Mouse (Mus musculus) limb, embryonic 14.5 days (tissue): ENCODE measurements at regions not wholly inside any gene's neighbourhood (a gene's known extent, or its start where the extent isn't known, plus 50 kb on each side); places are given as distances from the start of the nearest gene placed in this dataset. TPM values are rescaled to one million over a fixed set of nuclear protein-coding genes. Genes with fewer than 3 reads are reported as not detected.

Experiments used
- ATAC-seq: fragments of 200-750 bp; cut with Nextera tagmentation; 2 replicates; pipeline ENCODE4 v1.8.0; 2017; ENCODE audit warnings: low read depth, moderate number of reproducible peaks, moderate TSS enrichment; ENCODE audit not compliant: low FRiP score
- DNase-seq: peaks from one replicate; pipeline ENCODE4 v3.0.0-alpha.2; 2015; ENCODE audit warnings: low spot score
- H3K27ac ChIP-seq: fragments of 300-500 bp; sonication (generic); replicated peaks from 2 replicates; pipeline ENCODE4 v1.5.1; 2014; ENCODE audit warnings: low read depth, mild to moderate bottlenecking, low read length, moderate library complexity, mixed read lengths
- H3K27me3 ChIP-seq: fragments of 300-500 bp; sonication (generic); 2 replicates; pipeline ENCODE4 v1.6.1; 2014; ENCODE audit warnings: low read length, mixed read lengths; ENCODE audit not compliant: control insufficient read depth, insufficient read depth
- H3K36me3 ChIP-seq: fragments of 300-500 bp; sonication (generic); 2 replicates; pipeline ENCODE4 v1.6.1; 2014; ENCODE audit warnings: mild to moderate bottlenecking, low read length, moderate library complexity, mixed read lengths; ENCODE audit not compliant: control insufficient read depth, insufficient read depth
- H3K4me1 ChIP-seq: fragments of 300-500 bp; sonication (generic); 2 replicates; pipeline ENCODE4 v1.6.1; 2014; ENCODE audit warnings: antibody characterized with exemption, low read length, mixed read lengths; ENCODE audit not compliant: control insufficient read depth, insufficient read depth
- H3K4me2 ChIP-seq: fragments of 300-500 bp; sonication (generic); replicated peaks from 2 replicates; pipeline ENCODE4 v1.6.1; 2014; ENCODE audit warnings: low read depth, mild to moderate bottlenecking, low read length, moderate library complexity; ENCODE audit not compliant: severe bottlenecking
- H3K4me3 ChIP-seq: fragments of 300-500 bp; sonication (generic); replicated peaks from 2 replicates; pipeline ENCODE4 v1.5.1; 2014; ENCODE audit warnings: low read length
- H3K9ac ChIP-seq: fragments of 300-500 bp; sonication (generic); 2 replicates; pipeline ENCODE4 v1.6.1; 2014; ENCODE audit warnings: mild to moderate bottlenecking, low read depth, low read length, moderate library complexity; ENCODE audit not compliant: severe bottlenecking
- H3K9me3 ChIP-seq: fragments of 300-500 bp; sonication (generic); 2 replicates; pipeline ENCODE4 v1.6.1; 2016; ENCODE audit warnings: low read length; ENCODE audit not compliant: control insufficient read depth
- POLR2A ChIP-seq: fragments of 200-500 bp; IDR thresholded peaks from 2 replicates; pipeline ENCODE4 v1.8.0; 2012; ENCODE audit warnings: inconsistent platforms, mild to moderate bottlenecking, moderate library complexity, borderline replicate concordance; ENCODE audit not compliant: insufficient read depth, insufficient read length; ENCODE audit errors: extremely low read depth
- WGBS: fragments of 180-500 bp; shearing (Covaris S2); extraction: QIAGEN DNeasy Blood & Tissue Kit; methylation state at CpG from one replicate; pipeline ENCODE4 v1.1.7; 2014; 5-methylcytosine and 5-hydroxymethylcytosine counted together
- microRNA-seq: library from miRNA; unstranded; fragments of <30 nt; microRNA quantifications from one replicate; pipeline ENCODE4, GENCODE M21; 2016

DNA sequence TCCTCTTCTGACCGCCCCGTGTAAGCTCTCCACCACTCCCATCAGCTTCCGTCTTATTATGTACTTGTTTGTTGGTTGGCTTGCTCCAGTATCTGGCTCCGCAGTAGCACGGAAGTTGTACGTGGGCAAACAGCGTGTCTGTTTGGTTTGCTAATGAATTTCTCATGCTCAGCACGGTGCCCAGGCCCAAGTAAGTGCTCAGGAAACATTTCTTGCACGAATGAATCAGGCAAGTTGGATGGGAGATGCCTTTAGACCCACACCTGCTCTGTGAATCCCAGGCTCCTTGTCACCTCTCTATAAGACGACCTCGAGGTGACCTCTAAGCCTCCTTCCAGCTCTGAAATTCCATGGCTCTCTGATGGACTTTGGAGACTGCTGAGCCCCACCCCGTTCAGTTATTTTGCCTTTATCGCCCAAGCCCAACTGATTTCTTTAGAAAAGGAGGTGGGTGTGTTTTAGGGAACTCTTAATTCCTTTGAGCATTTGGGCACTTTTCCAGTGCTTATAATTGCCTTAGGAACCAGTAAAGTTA lies 55.4 kb upstream of the Lrig1 start:
- H3K4me2 ChIP-seq: no peak overlapping the region
- peaks cover 18% of the 10 kb centered on the region for H3K4me1 ChIP-seq
- no peaks in the 10 kb centered on the region for H3K27me3 ChIP-seq
- ATAC-seq: no peak
- no peaks in the 10 kb centered on the region for H3K9me3 ChIP-seq
- no peak for TF ChIP-seq POLR2A
- no peak overlapping the region for H3K9ac ChIP-seq
- no peak overlapping the region for H3K4me3 ChIP-seq
- H3K27ac ChIP-seq: no peak overlapping the region
- 67% methylated on average over 13 of the region's 13 CpGs for WGBS
- DNase-seq: no peak
- no peaks in the 10 kb centered on the region for H3K36me3 ChIP-seq

DNA sequence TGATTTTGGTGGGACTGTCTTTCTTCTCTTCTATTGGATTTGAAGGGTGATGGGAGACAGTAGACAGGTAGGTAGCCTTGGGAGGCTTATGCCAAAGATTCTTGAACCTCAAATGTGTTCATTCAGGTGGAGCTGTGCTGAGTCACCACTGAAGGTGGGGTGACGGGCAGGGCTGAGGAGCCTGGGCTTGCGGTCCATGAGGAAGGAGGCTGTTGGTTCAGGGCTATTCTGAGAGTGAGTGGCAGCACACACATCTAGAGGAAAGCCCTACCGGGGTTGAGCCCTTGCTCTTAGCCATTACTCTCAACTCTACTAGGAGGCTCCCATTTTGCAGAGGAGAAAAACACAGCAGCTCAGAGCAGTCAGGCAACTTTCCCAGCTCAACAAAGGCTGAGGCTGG lies 54.6 kb upstream of the Lrig1 start:
- Histone ChIP-seq H3K4me3 (no peak overlapping the region), H3K36me3 (no peaks in the 10 kb centered on the region), H3K27ac (no peak overlapping the region), H3K27me3 (no peaks in the 10 kb centered on the region), H3K9ac (no peak overlapping the region), H3K4me1 (peaks cover 16% of the 10 kb centered on the region), H3K9me3 (no peaks in the 10 kb centered on the region), H3K4me2 (no peak overlapping the region)
- no peak for DNase-seq
- no peak for TF ChIP-seq POLR2A
- WGBS: 92% methylated on average over 3 of the region's 3 CpGs
- ATAC-seq: no peak

DNA sequence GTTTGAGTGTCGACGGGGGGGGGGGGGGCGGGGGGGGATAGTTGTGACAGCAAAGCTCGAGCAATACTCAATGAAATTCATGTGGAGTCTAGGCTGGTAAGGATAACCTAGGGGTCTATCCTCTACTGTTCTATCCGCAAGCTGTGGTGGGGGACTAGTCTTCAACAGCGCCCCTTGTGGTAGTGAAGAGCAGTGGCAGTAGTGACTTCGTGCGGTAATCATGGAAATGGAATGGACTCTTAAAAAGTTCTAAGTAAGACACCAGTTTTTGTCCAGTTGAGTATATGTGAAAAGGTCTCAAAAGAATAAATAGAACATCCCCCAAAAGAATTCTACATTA lies 51.1 kb upstream of the Lrig1 start:
- Histone ChIP-seq H3K4me2 (no peak overlapping the region), H3K36me3 (no peaks in the 10 kb centered on the region), H3K9ac (no peak overlapping the region), H3K4me3 (no peak overlapping the region), H3K9me3 (no peaks in the 10 kb centered on the region), H3K27me3 (no peaks in the 10 kb centered on the region), H3K27ac (no peak overlapping the region), H3K4me1 (peaks cover 12% of the 10 kb centered on the region)
- 30% methylated on average over 8 of the region's 8 CpGs for WGBS
- ATAC-seq (no peak), DNase-seq (no peak)
- TF ChIP-seq POLR2A: no peak

DNA sequence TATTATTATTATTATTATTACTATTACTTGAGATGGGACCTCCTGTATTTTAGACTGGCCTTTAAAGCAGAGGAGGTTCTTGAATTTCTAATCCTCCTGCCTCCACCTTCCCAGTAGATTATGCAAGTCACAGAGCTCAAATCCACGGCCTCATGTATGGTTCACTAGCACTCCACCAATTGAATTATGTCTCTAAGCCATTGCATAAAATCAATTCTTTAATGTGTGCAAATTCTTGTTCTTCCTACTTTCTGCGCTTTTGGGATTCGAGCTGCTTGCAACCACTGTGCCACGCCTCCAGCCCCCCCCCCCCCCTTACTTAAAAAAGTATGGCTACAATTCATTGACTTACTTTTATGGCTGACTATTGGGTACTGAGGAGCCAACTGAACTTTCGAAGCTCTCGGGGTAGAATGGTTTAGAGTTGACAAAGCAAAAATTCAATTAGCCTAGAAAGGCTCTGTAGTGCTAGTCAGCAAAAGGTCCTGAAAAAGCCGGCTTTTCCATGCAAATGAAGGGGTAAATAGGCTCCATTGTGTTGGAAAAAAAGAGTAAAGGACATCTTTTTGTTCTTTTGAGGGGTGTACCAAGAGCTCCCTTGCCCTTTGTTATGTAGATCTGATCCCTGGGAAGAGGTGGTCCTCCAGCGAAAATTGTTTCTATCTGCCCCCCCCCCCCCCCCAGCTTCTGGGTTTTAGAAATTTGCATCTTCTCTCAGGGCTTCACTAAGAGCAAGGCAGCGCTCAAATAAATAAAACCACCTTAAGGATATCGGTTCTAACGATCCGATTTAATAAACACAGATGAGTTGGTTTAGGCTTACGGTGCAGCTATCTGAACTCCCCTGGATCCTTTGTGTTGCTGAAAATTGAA lies 50.5 kb upstream of the Lrig1 start:
- WGBS: 36% methylated on average over 13 of the region's 13 CpGs
- Histone ChIP-seq H3K9me3 (no peaks in the 10 kb centered on the region), H3K36me3 (no peaks in the 10 kb centered on the region), H3K27me3 (no peaks in the 10 kb centered on the region), H3K4me3 (no peak overlapping the region), H3K4me2 (no peak overlapping the region), H3K9ac (no peak overlapping the region), H3K27ac (no peak overlapping the region), H3K4me1 (peaks cover 6% of the 10 kb centered on the region)
- ATAC-seq: no peak
- TF ChIP-seq POLR2A: no peak
- DNase-seq: no peak

Small RNA genes in the stretch of these regions (microRNA-seq; reads per million reads assigned to microRNA genes)
- gene Gm23364: not detected
